Mouse (Mus musculus): Measurements from ENCODE around the gene Tm4sf4.

Tm4sf4 gene

DNA sequence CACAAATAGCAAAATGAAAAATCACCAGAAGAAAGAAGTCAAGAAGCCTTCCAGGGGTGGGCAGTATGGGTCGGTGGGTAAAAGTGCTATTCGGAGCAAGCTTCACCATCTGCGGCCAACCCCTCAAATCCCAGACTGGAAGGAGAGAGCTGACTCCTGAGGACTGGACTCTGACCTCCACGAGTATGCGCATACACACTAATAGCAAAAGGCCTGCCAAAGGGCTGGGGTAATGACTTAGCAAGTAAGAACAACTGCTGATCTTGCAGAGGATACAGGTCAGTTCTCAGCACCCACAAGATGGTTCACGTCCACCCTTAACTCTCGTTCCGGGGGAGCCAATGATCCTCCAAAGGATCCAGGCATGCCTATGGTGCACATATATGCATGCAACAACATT lies 49.3 kb downstream of the Tm4sf4 start:
- no peak for DNase-seq (ENCODE audit: low read depth, low spot score)

GRCm38 (mm10) chr3:57480640-57481039 lies 55.5 kb downstream of the Tm4sf4 start:
- no peak for DNase-seq (ENCODE audit: low read depth, low spot score)

DNA sequence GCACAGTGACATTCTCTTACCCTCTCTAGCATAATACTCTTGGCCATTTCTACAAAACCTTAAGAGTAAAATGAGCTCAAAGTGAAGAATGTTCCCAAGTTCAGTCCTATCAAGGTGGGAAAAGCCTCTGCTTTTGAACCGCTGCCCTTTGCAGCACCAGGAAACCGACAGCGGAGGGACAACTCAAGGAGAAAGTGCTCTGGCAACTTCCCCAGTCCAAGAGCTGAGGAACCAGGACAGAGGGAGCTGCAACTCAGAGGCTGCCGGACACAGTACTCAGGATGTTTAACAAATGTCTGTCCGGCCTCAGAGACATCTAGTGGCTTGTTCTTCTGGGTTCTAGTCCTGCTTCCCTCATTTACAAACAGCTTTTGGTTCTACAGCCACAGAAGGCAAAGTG lies 56.9 kb downstream of the Tm4sf4 start:
- DNase-seq (ENCODE audit: low read depth, low spot score) = no peak

- DNase-seq (ENCODE audit: low read depth, low spot score) = no peak
Observed at GRCm38 (mm10) chr3:57486068-57486467, 61.0 kb downstream of the Tm4sf4 start.

GRCm38 (mm10) chr3:57487455-57488153 lies 62.5 kb downstream of the Tm4sf4 start:
- no peak for DNase-seq (ENCODE audit: low read depth, low spot score)

Measured in retina, postnatal 7 days (tissue).